8 mouse cellular contexts compared by ENCODE assay signal in the genomic region with DNA sequence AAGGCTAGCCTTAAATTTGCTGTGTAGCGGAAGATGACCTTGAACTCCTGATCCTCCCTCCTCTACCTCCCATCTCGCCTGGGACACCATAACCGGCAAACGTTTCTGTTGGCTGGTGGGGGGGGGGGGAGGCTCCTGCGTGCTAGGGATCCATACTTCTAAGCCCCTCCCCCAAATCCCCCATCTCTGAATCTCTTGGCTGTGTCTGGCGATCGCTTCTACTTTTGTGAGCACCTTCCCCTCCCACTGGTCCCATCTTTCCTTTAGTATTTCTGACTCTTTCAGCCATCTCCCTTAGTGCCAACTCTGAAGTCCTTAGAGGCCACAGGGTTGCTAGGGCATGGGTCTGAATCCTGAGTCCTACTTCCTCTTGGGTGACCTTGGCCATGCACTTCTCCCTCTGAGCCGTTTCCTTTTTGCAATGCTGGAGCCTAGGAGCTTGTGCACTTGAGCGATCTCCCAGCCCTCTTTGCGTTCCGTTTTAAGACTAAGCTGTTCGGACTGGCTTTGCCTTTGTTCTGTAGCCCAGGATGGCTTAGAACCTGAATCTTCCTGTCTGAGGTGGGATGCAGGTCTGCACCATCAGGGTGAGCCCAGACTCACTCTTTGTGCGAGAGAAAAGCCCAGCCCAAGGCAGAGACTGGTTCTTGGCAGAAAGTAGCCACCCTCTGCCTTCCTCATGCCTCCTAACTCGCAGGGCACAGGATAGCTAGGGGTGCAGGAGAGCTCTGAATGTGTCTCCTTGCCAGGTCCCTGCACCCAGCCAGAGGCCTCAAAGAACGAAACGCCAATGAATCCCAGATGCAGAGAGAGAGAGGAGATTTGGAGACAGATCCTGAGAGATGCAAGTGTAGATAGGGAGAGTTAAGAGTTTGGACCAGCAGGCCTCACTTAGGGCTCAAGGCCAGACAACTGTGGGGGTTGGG. TPM values are rescaled to one million over a fixed set of nuclear protein-coding genes. Genes with fewer than 3 reads are reported as not detected.
DNase-seq lines count a peak whose midpoint lies in the region; ATAC-seq and TF ChIP-seq lines count a peak whose summit lies in the region.

No protein-coding gene starts in this region.

- peaks cover 75% of the 10 kb centered on the region for H3K27me3 ChIP-seq in hindbrain, embryonic 10.5 days (ENCODE audit: insufficient read depth, poor library complexity, severe bottlenecking)
- peaks cover 12% of the 10 kb centered on the region for H3K27me3 ChIP-seq in hindbrain, postnatal 0 days (ENCODE audit: insufficient read depth, low read length)
- no peaks in the 10 kb centered on the region for H3K27me3 ChIP-seq in Patski
- H3K27me3 ChIP-seq in hindbrain, embryonic 14.5 days (ENCODE audit: control insufficient read depth, insufficient read depth, low read length) = peaks cover 47% of the 10 kb centered on the region

- H3K4me3 ChIP-seq in hindbrain, embryonic 10.5 days = peak overlapping the region; percentile 29
- no peak overlapping the region for H3K4me3 ChIP-seq in hindbrain, postnatal 0 days (ENCODE audit: low read length)
- H3K4me3 ChIP-seq in hindbrain, embryonic 14.5 days (replicated peaks; ENCODE audit: low read length) = no peak overlapping the region

- in situ Hi-C loops in Patski (cut with MboI; ENCODE audit: low pct_unique_long_range_greater_than_20kb) = no loop called here

- peak overlapping the region; percentile 45; the same call in 1 of the 2 replicates for H3K27ac ChIP-seq in hindbrain, embryonic 10.5 days
- no peak overlapping the region for H3K27ac ChIP-seq in hindbrain, postnatal 0 days
- H3K27ac ChIP-seq in hindbrain, embryonic 14.5 days = no peak overlapping the region

- H3K4me1 ChIP-seq in hindbrain, embryonic 10.5 days (replicated peaks) = peaks cover 26% of the 10 kb centered on the region
- H3K4me1 ChIP-seq in hindbrain, postnatal 0 days (ENCODE audit: insufficient read depth, low read length) = no peaks in the 10 kb centered on the region
- peaks cover 6% of the 10 kb centered on the region; the same call in 1 of the 2 replicates for H3K4me1 ChIP-seq in hindbrain, embryonic 14.5 days (replicated peaks; ENCODE audit: control insufficient read depth, insufficient read depth, low read length)

- no peak for TF ChIP-seq CTCF in hindbrain, postnatal 0 days (IDR thresholded peaks at IDR 0.05; ENCODE audit: low read depth)
- no peak for TF ChIP-seq CTCF in Patski (IDR thresholded peaks at IDR 0.05)

- WGBS in hindbrain, embryonic 10.5 days = 23% methylated on average over 16 of the region's 16 CpGs
- WGBS in hindbrain, postnatal 0 days = 28% methylated on average over 16 of the region's 16 CpGs
- WGBS in hindbrain, embryonic 14.5 days = 25% methylated on average over 16 of the region's 16 CpGs

- H3K9me3 ChIP-seq in hindbrain, embryonic 10.5 days = peaks cover 20% of the 10 kb centered on the region
- no peaks in the 10 kb centered on the region for H3K9me3 ChIP-seq in hindbrain, postnatal 0 days (ENCODE audit: low read length)
- H3K9me3 ChIP-seq in hindbrain, embryonic 14.5 days (ENCODE audit: control insufficient read depth, low read length) = 0 out of 2 replicates have a peak, but pooled peaks cover 4% of the 10 kb centered on the region

- no peak for ATAC-seq in hindbrain, postnatal 0 days
- ATAC-seq in Patski = peak; percentile 55
- ATAC-seq in hindbrain, embryonic 14.5 days (ENCODE audit: low FRiP score) = no peak
- ATAC-seq in megakaryocyte, adult 5-6 weeks (ENCODE audit: poor library complexity, severe bottlenecking) = peak; percentile 68

- peak; percentile 21 for DNase-seq in hindbrain, embryonic 10.5 days (ENCODE audit: low spot score)
- DNase-seq in hindbrain, postnatal 0 days (ENCODE audit: low spot score) = no peak
- DNase-seq in Patski (ENCODE audit: low read depth, low spot score) = no peak
- DNase-seq in hindbrain, embryonic 14.5 days (ENCODE audit: low spot score) = no peak
- no peak for DNase-seq in cerebellum, adult 8-10 months
- no peak for DNase-seq in gastrocnemius, adult 8-10 months (ENCODE audit: low spot score in 2 of 2)
- DNase-seq in frontal cortex, postnatal 10 days (ENCODE audit: low spot score in 2 of 2) = no peak

- H3K9ac ChIP-seq in hindbrain, postnatal 0 days (replicated peaks; ENCODE audit: low read length) = no peak overlapping the region
- H3K9ac ChIP-seq in hindbrain, embryonic 14.5 days = no peak overlapping the region

- CTCF ChIA-PET in Patski (lab: Charles Lee) = interaction anchor here (1.4 to 1.8 kb wide), 3 partner anchors 8 to 21 kb away, joined by 3 to 7 read pairs (median 4); no protein-coding TSS in a partner anchor

- no peaks in the 10 kb centered on the region for H3K36me3 ChIP-seq in hindbrain, embryonic 10.5 days
- no peaks in the 10 kb centered on the region for H3K36me3 ChIP-seq in hindbrain, postnatal 0 days (ENCODE audit: insufficient read depth, low read length)
- no peaks in the 10 kb centered on the region for H3K36me3 ChIP-seq in hindbrain, embryonic 14.5 days (replicated peaks; ENCODE audit: control insufficient read depth, insufficient read depth)

- no peak overlapping the region for H3K4me2 ChIP-seq in hindbrain, postnatal 0 days (ENCODE audit: low read depth, low read length)
- H3K4me2 ChIP-seq in hindbrain, embryonic 14.5 days (replicated peaks) = peak overlapping the region; percentile 15; the same call in 1 of the 2 replicates

- POLR2A ChIA-PET in Patski (lab: Charles Lee) = interaction anchor here (0.6 to 2.8 kb wide), 5 partner anchors 7 to 20 kb away, joined by 3 to 11 read pairs (median 3); no protein-coding TSS in a partner anchor

RNA-seq across cellular contexts. Expression of a gene that starts 0.9 kb away (rescaled TPM):
- 0.60 and 0.78 TPM in 2 replicates for polyA plus RNA-seq in hindbrain, embryonic 10.5 days (2016; fragmentation: Nextera tagmentation; extraction: Ambion mirVana)
- 0.40 and 0.89 TPM in 2 replicates for total RNA-seq in hindbrain, postnatal 0 days (2014; rRNA removed)
- 0.66 and 1.1 TPM in 2 replicates for polyA plus RNA-seq in hindbrain, postnatal 0 days (2015; fragmentation: Nextera tagmentation; extraction: Ambion mirVana)
- 70.5 TPM for polyA plus RNA-seq in Patski (2021)
- polyA plus RNA-seq in hindbrain, embryonic 14.5 days (2014; fragmentation: Nextera tagmentation; extraction: Ambion mirVana) = 0.58 and 0.97 TPM in 2 replicates
- 29.2 and 39.1 TPM in 2 replicates for total RNA-seq in megakaryocyte, adult 5-6 weeks (2015)
- total RNA-seq in megakaryocyte, adult 5-6 weeks (2017) = 9.7 and 17.1 TPM in 2 replicates
- under 1 TPM; 0.58 to 0.62 (median 0.61) TPM for total RNA-seq in gastrocnemius, adult 8-10 months (2022)

RNA-seq across cellular contexts. Expression of a gene that starts 26.9 kb away (rescaled TPM):
- 1.2 and 1.8 TPM in 2 replicates for polyA plus RNA-seq in hindbrain, embryonic 10.5 days (2016; fragmentation: Nextera tagmentation; extraction: Ambion mirVana)
- total RNA-seq in hindbrain, postnatal 0 days (2014; rRNA removed) = not detected in 2 replicates
- polyA plus RNA-seq in hindbrain, postnatal 0 days (2015; fragmentation: Nextera tagmentation; extraction: Ambion mirVana) = 0.46 and 0.55 TPM in 2 replicates
- 0.15 TPM for polyA plus RNA-seq in Patski (2021)
- not detected in 2 replicates for polyA plus RNA-seq in hindbrain, embryonic 14.5 days (2014; fragmentation: Nextera tagmentation; extraction: Ambion mirVana)
- total RNA-seq in megakaryocyte, adult 5-6 weeks (2015) = not detected in 2 replicates
- not detected in 2 replicates for total RNA-seq in megakaryocyte, adult 5-6 weeks (2017)
- not detected for total RNA-seq in gastrocnemius, adult 8-10 months (2022)

RNA-seq across cellular contexts. Expression of a gene that starts 28.3 kb away (rescaled TPM):
- polyA plus RNA-seq in hindbrain, embryonic 10.5 days (2016; fragmentation: Nextera tagmentation; extraction: Ambion mirVana) = 0.20 TPM in 1 of 2 replicates, not detected in the other
- total RNA-seq in hindbrain, postnatal 0 days (2014; rRNA removed) = 41.5 and 53.7 TPM in 2 replicates
- polyA plus RNA-seq in hindbrain, postnatal 0 days (2015; fragmentation: Nextera tagmentation; extraction: Ambion mirVana) = 14.6 and 16.1 TPM in 2 replicates
- 0.10 TPM for polyA plus RNA-seq in Patski (2021)
- 13.0 and 13.9 TPM in 2 replicates for polyA plus RNA-seq in hindbrain, embryonic 14.5 days (2014; fragmentation: Nextera tagmentation; extraction: Ambion mirVana)
- not detected in 2 replicates for total RNA-seq in megakaryocyte, adult 5-6 weeks (2015)
- not detected in 2 replicates for total RNA-seq in megakaryocyte, adult 5-6 weeks (2017)
- not detected for total RNA-seq in gastrocnemius, adult 8-10 months (2022)

RNA-seq across cellular contexts. Expression of a gene that starts 37.6 kb away (rescaled TPM):
- not detected in 2 replicates for polyA plus RNA-seq in hindbrain, embryonic 10.5 days (2016; fragmentation: Nextera tagmentation; extraction: Ambion mirVana)
- total RNA-seq in hindbrain, postnatal 0 days (2014; rRNA removed) = not detected in 2 replicates
- 0.86 and 0.89 TPM in 2 replicates for polyA plus RNA-seq in hindbrain, postnatal 0 days (2015; fragmentation: Nextera tagmentation; extraction: Ambion mirVana)
- polyA plus RNA-seq in Patski (2021) = not detected
- polyA plus RNA-seq in hindbrain, embryonic 14.5 days (2014; fragmentation: Nextera tagmentation; extraction: Ambion mirVana) = 0.17 and 0.20 TPM in 2 replicates
- total RNA-seq in megakaryocyte, adult 5-6 weeks (2015) = 0.47 and 0.75 TPM in 2 replicates
- 0.18 and 0.28 TPM in 2 replicates for total RNA-seq in megakaryocyte, adult 5-6 weeks (2017)
- not detected for total RNA-seq in gastrocnemius, adult 8-10 months (2022)

RNA-seq across cellular contexts. Expression of a gene that starts 52.7 kb away (rescaled TPM):
- polyA plus RNA-seq in hindbrain, embryonic 10.5 days (2016; fragmentation: Nextera tagmentation; extraction: Ambion mirVana) = 46.8 and 57.3 TPM in 2 replicates
- total RNA-seq in hindbrain, postnatal 0 days (2014; rRNA removed) = 43.2 and 50.7 TPM in 2 replicates
- polyA plus RNA-seq in hindbrain, postnatal 0 days (2015; fragmentation: Nextera tagmentation; extraction: Ambion mirVana) = 29.0 and 30.7 TPM in 2 replicates
- polyA plus RNA-seq in Patski (2021) = 70.3 TPM
- polyA plus RNA-seq in hindbrain, embryonic 14.5 days (2014; fragmentation: Nextera tagmentation; extraction: Ambion mirVana) = 17.5 and 18.8 TPM in 2 replicates
- total RNA-seq in megakaryocyte, adult 5-6 weeks (2015) = not detected in 2 replicates
- 0.29 TPM in 1 of 2 replicates, not detected in the other for total RNA-seq in megakaryocyte, adult 5-6 weeks (2017)
- total RNA-seq in gastrocnemius, adult 8-10 months (2022) = 10 to 100 TPM; 16.7 to 24.4 (median 18.0) TPM

Comparison
In these comparisons a context has a peak if more than half of its experiments do, and no peak if none do; other contexts are left out.
1. RNA of a gene that starts 28.3 kb away (polyA plus RNA-seq): 14.6 to 16.1 TPM in hindbrain, postnatal 0 days and 13.0 to 13.9 TPM in hindbrain, embryonic 14.5 days; 0.20 TPM in hindbrain, embryonic 10.5 days and 0.10 TPM in Patski (single experiment); every median in the first group is over 10 times any median in the second.
2. ATAC-seq: peak in Patski (single experiment) and megakaryocyte, adult 5-6 weeks (single experiment); none in hindbrain, postnatal 0 days (single experiment) and hindbrain, embryonic 14.5 days (single experiment).
3. RNA of a gene that starts 0.9 kb away (polyA plus RNA-seq): 70.5 TPM in Patski (single experiment); 0.60 to 0.78 TPM in hindbrain, embryonic 10.5 days, 0.66 to 1.1 TPM in hindbrain, postnatal 0 days and 0.58 to 0.97 TPM in hindbrain, embryonic 14.5 days; every median in the first group is over 10 times any median in the second.